Mouse (Mus musculus): Measurements from ENCODE around the gene Mcoln1.

- no peak for TF ChIP-seq POLR2A (IDR thresholded peaks at IDR 0.05; ENCODE audit: borderline replicate concordance, insufficient read depth, low read length)
- no peak for TF ChIP-seq CTCF (IDR thresholded peaks at IDR 0.05; ENCODE audit: borderline replicate concordance, insufficient read depth, low read depth, low read length)
Measured at GRCm38 (mm10) chr8:3485192-3485591, 15.1 kb upstream of the Mcoln1 start.
